In genomic region chr6:72333111-72333510, GRCm38 (mm10) we compare ENCODE assay signal across 33 mouse cellular contexts. TPM values are rescaled to one million over a fixed set of nuclear protein-coding genes. Genes with fewer than 3 reads are reported as not detected.
A peak's percentile ranks its signal among the peaks of the same experiment; 100 is the strongest.
DNase-seq lines count a peak whose midpoint lies in the region; ATAC-seq and TF ChIP-seq lines count a peak whose summit lies in the region.
"Had no signal": no experiment of that assay in that cellular context is flagged by ENCODE, and none has a peak within 500 bp of the region (broad histone marks: within the 10 kb centered on the region; RNA-seq: fewer than 3 reads in every experiment).

No protein-coding gene starts in this region.

- no peaks in the 10 kb centered on the region for H3K4me1 ChIP-seq in kidney, adult 2 months (ENCODE audit: control insufficient read depth, insufficient read depth, low read length)
- H3K4me1 ChIP-seq in liver, embryonic 13.5 days (replicated peaks): no peaks in the 10 kb centered on the region
- H3K4me1 ChIP-seq in forebrain, embryonic 16.5 days (replicated peaks; ENCODE audit: control insufficient read depth, insufficient read depth, low read length): no peaks in the 10 kb centered on the region
- H3K4me1 ChIP-seq: forebrain, embryonic 10.5 days; midbrain, embryonic 12.5 days had no signal

- intact Hi-C loops in gastrocnemius, adult 2 months (cut with DNase I): no loop called here
- intact Hi-C loops in gastrocnemius, postnatal 36 days (cut with DNase I): no loop called here

- H3K4me2 ChIP-seq in liver, embryonic 13.5 days: no peak overlapping the region
- no peak overlapping the region for H3K4me2 ChIP-seq in forebrain, embryonic 16.5 days (ENCODE audit: low read length)
- H3K4me2 ChIP-seq: lung, embryonic 14.5 days; midbrain, embryonic 12.5 days had no signal

- no peak overlapping the region for H3K4me3 ChIP-seq in gastrocnemius, adult 2 months
- H3K4me3 ChIP-seq in kidney, adult 2 months (ENCODE audit: insufficient read depth, low read depth, low read length): no peak overlapping the region
- no peak overlapping the region for H3K4me3 ChIP-seq in liver, embryonic 13.5 days (replicated peaks)
- no peak overlapping the region for H3K4me3 ChIP-seq in forebrain, embryonic 16.5 days (replicated peaks; ENCODE audit: low read length)
- H3K4me3 ChIP-seq: forebrain, embryonic 10.5 days; layer of hippocampus, adult 2 months; midbrain, embryonic 12.5 days had no signal

- no peaks in the 10 kb centered on the region for H3K9me3 ChIP-seq in liver, embryonic 13.5 days (replicated peaks)
- no peaks in the 10 kb centered on the region for H3K9me3 ChIP-seq in forebrain, embryonic 16.5 days (ENCODE audit: control insufficient read depth, low read length)
- H3K9me3 ChIP-seq: forebrain, embryonic 10.5 days; midbrain, embryonic 12.5 days had no signal

- no peak for TF ChIP-seq POLR2A in kidney, adult 2 months (IDR thresholded peaks at IDR 0.05; ENCODE audit: low read depth, low read length)

- no peak for DNase-seq in gastrocnemius, adult 2 months
- DNase-seq in gastrocnemius, postnatal 36 days: no peak
- DNase-seq in kidney, adult 2 months: peak; percentile 25
- DNase-seq in kidney, postnatal 4 days: no peak
- DNase-seq in liver, embryonic 13.5 days: no peak
- DNase-seq in spleen, adult 18-20 months: no peak
- DNase-seq in urinary bladder, adult 2 months (ENCODE audit: low spot score): no peak
- DNase-seq: adrenal gland, adult 8-10 months; cerebellum, adult 11-12 months; cerebellum, postnatal 36 days; gastrocnemius, postnatal 10 days; kidney, postnatal 10 days; layer of hippocampus, postnatal 36 days; lung, embryonic 14.5 days; lung, postnatal 36 days; retina, postnatal 1 day had no signal

- WGBS in kidney, adult 2 months: 74% methylated on average over 5 of the region's 5 CpGs
- 61% methylated on average over 5 of the region's 5 CpGs for WGBS in liver, embryonic 13.5 days (ENCODE audit: insufficient replicate concordance)
- WGBS in forebrain, embryonic 16.5 days: 86% methylated on average over 5 of the region's 5 CpGs

- H3K36me3 ChIP-seq in kidney, adult 2 months (ENCODE audit: control insufficient read depth, insufficient read depth, low read length): peaks cover 18% of the 10 kb centered on the region
- H3K36me3 ChIP-seq in liver, embryonic 13.5 days: peaks cover 100% of the 10 kb centered on the region
- H3K36me3 ChIP-seq in forebrain, embryonic 16.5 days (ENCODE audit: control insufficient read depth, insufficient read depth): peaks cover 30% of the 10 kb centered on the region

- H3K9ac ChIP-seq in liver, embryonic 13.5 days: no peak overlapping the region
- H3K9ac ChIP-seq in forebrain, embryonic 16.5 days (replicated peaks; ENCODE audit: low read depth, low read length): no peak overlapping the region
- H3K9ac ChIP-seq: lung, embryonic 14.5 days; midbrain, embryonic 12.5 days had no signal

- H3K27ac ChIP-seq in gastrocnemius, adult 2 months: 0 out of 2 replicates have a peak overlapping the region, but pooled peaks have one; percentile 24
- 0 out of 2 replicates have a peak overlapping the region, but pooled peaks have one; percentile 35 for H3K27ac ChIP-seq in kidney, adult 2 months (ENCODE audit: insufficient read depth, low read depth, low read length)
- H3K27ac ChIP-seq in liver, embryonic 13.5 days: no peak overlapping the region
- H3K27ac ChIP-seq in forebrain, embryonic 16.5 days (ENCODE audit: low read length): no peak overlapping the region
- H3K27ac ChIP-seq: forebrain, embryonic 10.5 days; layer of hippocampus, adult 2 months; midbrain, embryonic 12.5 days had no signal

- H3K27me3 ChIP-seq in kidney, adult 2 months (replicated peaks; ENCODE audit: control insufficient read depth, insufficient read depth, low read length): no peaks in the 10 kb centered on the region
- H3K27me3 ChIP-seq in liver, embryonic 13.5 days: no peaks in the 10 kb centered on the region
- no peaks in the 10 kb centered on the region for H3K27me3 ChIP-seq in forebrain, embryonic 16.5 days (replicated peaks; ENCODE audit: control insufficient read depth, insufficient read depth, low read length)
- H3K27me3 ChIP-seq: midbrain, embryonic 12.5 days; Patski had no signal

- ATAC-seq in liver, embryonic 13.5 days (ENCODE audit: low read depth): 0 out of 2 replicates have a peak, but pooled peaks have one; percentile 23
- no peak for ATAC-seq in forebrain, embryonic 16.5 days
- ATAC-seq: CD4-positive, CD25-positive, alpha-beta regulatory T cell, adult 4 months; hindbrain, embryonic 16.5 days; intestine, postnatal 0 days; Patski had no signal

- TF ChIP-seq CTCF in gastrocnemius, adult 2 months (IDR thresholded peaks at IDR 0.05): no peak
- TF ChIP-seq CTCF in kidney, adult 2 months (conservative IDR thresholded peaks at IDR 0.05; ENCODE audit: insufficient read depth, insufficient read length, low read depth, low read length): no peak

RNA-seq across cellular contexts. Expression of gene Usp39, which starts 11.9 kb away (rescaled TPM):
- total RNA-seq in gastrocnemius, adult 2 months (2021): 10 to 100 TPM; 16.4 to 18.4 TPM
- total RNA-seq in gastrocnemius, postnatal 36 days (2021): 10 to 100 TPM; 18.1 to 18.2 TPM
- 17.8 and 18.2 TPM in 2 replicates for polyA plus RNA-seq in kidney, adult 2 months (2012; rRNA removed)
- polyA plus RNA-seq in liver, embryonic 13.5 days (2015; fragmentation: Nextera tagmentation; extraction: Ambion mirVana): 52.6 and 60.6 TPM in 2 replicates
- 48.5 and 51.5 TPM in 2 replicates for polyA plus RNA-seq in forebrain, embryonic 16.5 days (2015; fragmentation: Nextera tagmentation; extraction: Ambion mirVana)
- polyA plus RNA-seq in urinary bladder, adult 2 months (2012; rRNA removed): 23.6 and 24.0 TPM in 2 replicates

RNA-seq across cellular contexts. Expression of gene 0610030E20Rik, which starts 14.0 kb away (rescaled TPM):
- total RNA-seq in gastrocnemius, adult 2 months (2021): 10 to 100 TPM; 10.1 to 11.7 TPM
- total RNA-seq in gastrocnemius, postnatal 36 days (2021): 1 to 10 TPM; 9.0 to 9.5 TPM
- polyA plus RNA-seq in kidney, adult 2 months (2012; rRNA removed): 15.1 and 15.2 TPM in 2 replicates
- 14.5 and 17.7 TPM in 2 replicates for polyA plus RNA-seq in liver, embryonic 13.5 days (2015; fragmentation: Nextera tagmentation; extraction: Ambion mirVana)
- 19.7 and 20.9 TPM in 2 replicates for polyA plus RNA-seq in forebrain, embryonic 16.5 days (2015; fragmentation: Nextera tagmentation; extraction: Ambion mirVana)
- 28.1 and 37.6 TPM in 2 replicates for polyA plus RNA-seq in urinary bladder, adult 2 months (2012; rRNA removed)

RNA-seq across cellular contexts. Expression of gene Tmem150a, which starts 22.1 kb away (rescaled TPM):
- 10 to 100 TPM; 21.0 to 24.2 TPM for total RNA-seq in gastrocnemius, adult 2 months (2021)
- total RNA-seq in gastrocnemius, postnatal 36 days (2021): 10 to 100 TPM; 16.9 to 18.8 TPM
- 171 and 189 TPM in 2 replicates for polyA plus RNA-seq in kidney, adult 2 months (2012; rRNA removed)
- 32.5 and 37.9 TPM in 2 replicates for polyA plus RNA-seq in liver, embryonic 13.5 days (2015; fragmentation: Nextera tagmentation; extraction: Ambion mirVana)
- polyA plus RNA-seq in forebrain, embryonic 16.5 days (2015; fragmentation: Nextera tagmentation; extraction: Ambion mirVana): 17.9 and 21.0 TPM in 2 replicates
- 26.6 and 27.0 TPM in 2 replicates for polyA plus RNA-seq in urinary bladder, adult 2 months (2012; rRNA removed)
- total RNA-seq: monocyte, adult 5-6 weeks had no signal

RNA-seq across cellular contexts. Expression of gene Sftpb, which starts 28.7 kb away (rescaled TPM):
- total RNA-seq in gastrocnemius, adult 2 months (2021): not detected
- total RNA-seq in gastrocnemius, postnatal 36 days (2021): not detected
- polyA plus RNA-seq in kidney, adult 2 months (2012; rRNA removed): not detected in 2 replicates
- polyA plus RNA-seq in liver, embryonic 13.5 days (2015; fragmentation: Nextera tagmentation; extraction: Ambion mirVana): not detected in 2 replicates
- 0.14 and 0.29 TPM in 2 replicates for polyA plus RNA-seq in forebrain, embryonic 16.5 days (2015; fragmentation: Nextera tagmentation; extraction: Ambion mirVana)
- not detected in 2 replicates for polyA plus RNA-seq in urinary bladder, adult 2 months (2012; rRNA removed)
- total RNA-seq: adrenal gland, adult 8-10 months; ES-E14; gastrocnemius, postnatal 10 days; hematopoietic stem cell, adult 5-6 weeks; layer of hippocampus, adult 2 months; layer of hippocampus, postnatal 36 days; left cerebral cortex, postnatal 25 days; monocyte, adult 5-6 weeks had no signal
- polyA plus RNA-seq: CD4-positive, CD25-positive, alpha-beta regulatory T cell, adult 4 months; forebrain, embryonic 10.5 days; frontal cortex, adult 2 months; limb, embryonic 14.5 days; midbrain, embryonic 12.5 days; neural tube, embryonic 11.5 days; stomach, embryonic 16.5 days; thymus, postnatal 0 days had no signal

RNA-seq across cellular contexts. Expression of gene Rnf181, which starts 33.6 kb away (rescaled TPM):
- 10 to 100 TPM; 24.9 to 26.6 TPM for total RNA-seq in gastrocnemius, adult 2 months (2021)
- 10 to 100 TPM; 23.7 to 24.2 TPM for total RNA-seq in gastrocnemius, postnatal 36 days (2021)
- polyA plus RNA-seq in kidney, adult 2 months (2012; rRNA removed): 176 and 192 TPM in 2 replicates
- 76.9 and 82.6 TPM in 2 replicates for polyA plus RNA-seq in liver, embryonic 13.5 days (2015; fragmentation: Nextera tagmentation; extraction: Ambion mirVana)
- 127 and 139 TPM in 2 replicates for polyA plus RNA-seq in forebrain, embryonic 16.5 days (2015; fragmentation: Nextera tagmentation; extraction: Ambion mirVana)
- polyA plus RNA-seq in urinary bladder, adult 2 months (2012; rRNA removed): 88.8 and 100 TPM in 2 replicates

Comparison
In these comparisons a context has a peak if more than half of its experiments do, and no peak if none do; other contexts are left out.
1. H3K27ac ChIP-seq: peak in gastrocnemius, adult 2 months (single experiment) and kidney, adult 2 months (single experiment); none in liver, embryonic 13.5 days (single experiment) and forebrain, embryonic 16.5 days (single experiment).